Mouse (Mus musculus) midbrain, embryonic 13.5 days (tissue): ENCODE data around the gene Cwc22. TPM values are rescaled to one million over a fixed set of nuclear protein-coding genes. Genes with fewer than 3 reads are reported as not detected.

Experiments used
- ATAC-seq: fragments of 200-750 bp; cut with Nextera tagmentation; 2 replicates; pipeline ENCODE4 v1.8.0; 2017; ENCODE audit warnings: mild to moderate bottlenecking, moderate TSS enrichment, moderate library complexity
- H3K27ac ChIP-seq: fragments of 300-500 bp; sonication (generic); 2 replicates; pipeline ENCODE4 v1.5.1; 2015; ENCODE audit warnings: inconsistent platforms, mild to moderate bottlenecking, moderate library complexity
- H3K27me3 ChIP-seq: fragments of 300-500 bp; sonication (generic); 2 replicates; pipeline ENCODE4 v1.6.1; 2015; ENCODE audit warnings: mild to moderate bottlenecking, inconsistent platforms
- H3K36me3 ChIP-seq: fragments of 300-500 bp; sonication (generic); 2 replicates; pipeline ENCODE4 v1.6.1; 2015; ENCODE audit warnings: mild to moderate bottlenecking, inconsistent platforms
- H3K4me1 ChIP-seq: fragments of 300-500 bp; sonication (generic); replicated peaks from 2 replicates; pipeline ENCODE4 v1.6.1; 2015; ENCODE audit warnings: inconsistent platforms
- H3K4me2 ChIP-seq: fragments of 300-500 bp; sonication (generic); replicated peaks from 2 replicates; pipeline ENCODE4 v1.6.1; 2015; ENCODE audit warnings: moderate library complexity, mild to moderate bottlenecking, inconsistent platforms
- H3K4me3 ChIP-seq: fragments of 300-500 bp; sonication (generic); replicated peaks from 2 replicates; pipeline ENCODE4 v1.5.1; 2015; ENCODE audit warnings: mild to moderate bottlenecking, inconsistent platforms
- H3K9ac ChIP-seq: fragments of 300-500 bp; sonication (generic); replicated peaks from 2 replicates; pipeline ENCODE4 v1.6.1; 2015; ENCODE audit warnings: mild to moderate bottlenecking, inconsistent platforms
- H3K9me3 ChIP-seq: fragments of 300-500 bp; sonication (generic); 2 replicates; pipeline ENCODE4 v1.6.1; 2016; ENCODE audit warnings: mild to moderate bottlenecking, inconsistent platforms
- WGBS: fragments of 180-500 bp; shearing (Covaris S2); methylation state at CpG from one replicate; pipeline ENCODE4 v1.1.7; 2015; 5-methylcytosine and 5-hydroxymethylcytosine counted together
- polyA plus RNA-seq: library from polyadenylated mRNA; unstranded; fragments of >200 nt; fragmentation: Nextera tagmentation; extraction: Ambion mirVana; gene quantifications from 2 replicates; pipeline ENCODE4 v1.2.1, GENCODE M21; 2015

Cwc22 gene
- polyA plus RNA-seq, 1 experiment from 2014 or later, result 26.7 TPM

DNA sequence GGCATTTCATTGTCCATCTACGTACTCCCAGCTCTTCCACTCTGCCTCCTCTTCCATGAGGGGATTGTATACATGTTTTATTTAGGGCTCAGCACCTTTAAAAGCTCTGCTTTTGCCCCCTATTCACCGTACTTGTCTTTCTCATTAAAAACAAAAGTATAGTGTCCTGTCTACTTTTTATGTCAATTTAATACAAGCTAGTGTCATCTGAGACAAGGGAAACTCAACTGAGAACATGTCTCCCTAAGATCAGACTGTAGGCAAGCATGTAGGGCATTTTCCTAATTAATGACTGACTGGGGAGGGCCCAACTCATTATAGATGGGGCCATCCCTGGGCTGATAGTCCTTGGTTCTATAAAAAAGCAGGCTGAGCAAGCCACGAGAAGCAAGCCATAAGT is 8.4 kb downstream of the Cwc22 start:
- H3K27ac ChIP-seq, result no peak overlapping the region
- H3K9me3 ChIP-seq, result no peaks in the 10 kb centered on the region
- H3K36me3 ChIP-seq, result peaks cover 35% of the 10 kb centered on the region
- WGBS, result 85% methylated on average over 3 of the region's 3 CpGs
- no peak overlapping the region for H3K9ac ChIP-seq
- H3K4me1 ChIP-seq, result no peaks in the 10 kb centered on the region
- no peak overlapping the region for H3K4me2 ChIP-seq
- no peak for ATAC-seq
- H3K27me3 ChIP-seq, result no peaks in the 10 kb centered on the region
- no peak overlapping the region for H3K4me3 ChIP-seq

DNA sequence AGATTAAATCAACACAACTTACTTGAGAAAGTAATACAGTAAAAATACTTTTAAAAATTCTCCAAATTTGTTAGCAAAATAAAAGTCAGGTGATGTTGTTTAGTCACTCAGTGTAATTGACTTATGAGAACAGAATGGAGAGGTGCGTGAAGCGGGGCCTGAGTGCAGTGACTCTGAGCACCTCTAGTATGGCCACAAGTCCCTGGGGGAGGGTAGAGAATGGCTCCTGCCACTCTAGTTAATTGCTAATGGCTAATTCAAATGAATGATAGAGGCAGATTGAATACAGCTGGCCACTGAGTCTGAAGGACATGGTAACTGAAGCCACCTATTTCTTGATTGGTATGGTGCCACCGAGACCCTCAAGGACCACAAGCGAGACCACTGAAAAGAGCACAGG is 12.0 kb downstream of the Cwc22 start:
- H3K27ac ChIP-seq, result no peak overlapping the region
- H3K36me3 ChIP-seq, result peaks cover 65% of the 10 kb centered on the region
- no peaks in the 10 kb centered on the region for H3K4me1 ChIP-seq
- no peak overlapping the region for H3K4me2 ChIP-seq
- H3K4me3 ChIP-seq, result no peak overlapping the region
- no peak for ATAC-seq
- no peaks in the 10 kb centered on the region for H3K9me3 ChIP-seq
- 86% methylated on average over 4 of the region's 4 CpGs for WGBS
- H3K9ac ChIP-seq, result no peak overlapping the region
- no peaks in the 10 kb centered on the region for H3K27me3 ChIP-seq

DNA sequence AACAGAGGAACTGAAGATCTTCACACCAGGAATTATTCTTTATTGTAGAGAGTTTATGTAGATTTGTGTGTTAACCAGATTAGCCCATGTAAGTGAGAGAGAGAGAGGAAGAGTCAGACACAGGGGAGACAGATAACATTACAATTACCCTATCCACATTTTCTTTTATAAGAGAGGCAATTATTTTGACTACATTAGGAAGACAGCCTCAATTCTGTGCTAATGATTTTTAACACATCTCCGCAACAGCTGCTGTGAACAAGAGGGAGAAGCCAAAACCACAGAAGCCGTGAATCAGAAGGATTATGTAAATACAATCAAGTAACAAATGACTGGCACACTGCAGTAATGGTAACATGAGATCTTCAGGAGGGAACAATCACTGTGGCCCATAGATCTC is 12.5 kb downstream of the Cwc22 start:
- Histone ChIP-seq H3K4me1 (no peaks in the 10 kb centered on the region), H3K9ac (no peak overlapping the region), H3K36me3 (peaks cover 70% of the 10 kb centered on the region), H3K4me3 (no peak overlapping the region), H3K4me2 (no peak overlapping the region), H3K27ac (no peak overlapping the region), H3K27me3 (no peaks in the 10 kb centered on the region), H3K9me3 (no peaks in the 10 kb centered on the region)
- whole genome bisulfite sequencing, result 57% methylated on average over 2 of the region's 2 CpGs
- no peak for ATAC-seq

GRCm38 (mm10) chr2:77931958-77932357 is 14.2 kb downstream of the Cwc22 start:
- Histone ChIP-seq H3K9ac (no peak overlapping the region), H3K27me3 (no peaks in the 10 kb centered on the region), H3K4me1 (no peaks in the 10 kb centered on the region), H3K36me3 (peaks cover 86% of the 10 kb centered on the region), H3K27ac (no peak overlapping the region), H3K4me2 (no peak overlapping the region), H3K4me3 (no peak overlapping the region), H3K9me3 (no peaks in the 10 kb centered on the region)
- whole genome bisulfite sequencing, result 97% methylated on average over 1 of the region's 1 CpGs
- ATAC-seq, result no peak

- H3K9ac ChIP-seq, result no peak overlapping the region
- no peak overlapping the region for H3K4me2 ChIP-seq
- no peak overlapping the region for H3K27ac ChIP-seq
- H3K27me3 ChIP-seq, result no peaks in the 10 kb centered on the region
- no peaks in the 10 kb centered on the region for H3K9me3 ChIP-seq
- H3K36me3 ChIP-seq, result peaks cover 77% of the 10 kb centered on the region
- no peak overlapping the region for H3K4me3 ChIP-seq
- H3K4me1 ChIP-seq, result no peaks in the 10 kb centered on the region
- no peak for ATAC-seq
- 98% methylated on average over 10 of the region's 10 CpGs for WGBS
These were observed 17.8 kb downstream of the Cwc22 start for GRCm38 (mm10) chr2:77928352-77928751.

DNA sequence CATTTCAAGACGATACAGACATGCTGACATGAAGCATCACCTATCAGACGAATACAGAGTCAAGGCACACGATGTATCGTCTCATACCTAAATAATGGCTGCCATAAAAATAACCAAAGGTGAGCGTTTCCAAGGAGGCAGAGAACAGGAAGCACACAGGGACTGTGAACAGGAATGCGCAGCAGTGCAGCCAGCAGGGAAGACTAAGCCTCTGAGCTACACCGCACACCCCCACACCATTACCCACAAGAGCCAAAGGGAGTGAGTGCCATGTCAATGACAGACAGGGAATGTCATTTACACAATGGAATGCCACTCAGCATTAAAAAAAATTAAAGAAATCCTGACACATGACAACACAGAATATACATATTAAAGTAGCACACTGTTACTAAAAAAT is 19.7 kb downstream of the Cwc22 start:
- WGBS, result 92% methylated on average over 7 of the region's 7 CpGs
- Histone ChIP-seq H3K27me3 (no peaks in the 10 kb centered on the region), H3K36me3 (peaks cover 71% of the 10 kb centered on the region), H3K9me3 (no peaks in the 10 kb centered on the region), H3K9ac (no peak overlapping the region), H3K27ac (no peak overlapping the region), H3K4me3 (no peak overlapping the region), H3K4me2 (no peak overlapping the region), H3K4me1 (no peaks in the 10 kb centered on the region)
- no peak for ATAC-seq

DNA sequence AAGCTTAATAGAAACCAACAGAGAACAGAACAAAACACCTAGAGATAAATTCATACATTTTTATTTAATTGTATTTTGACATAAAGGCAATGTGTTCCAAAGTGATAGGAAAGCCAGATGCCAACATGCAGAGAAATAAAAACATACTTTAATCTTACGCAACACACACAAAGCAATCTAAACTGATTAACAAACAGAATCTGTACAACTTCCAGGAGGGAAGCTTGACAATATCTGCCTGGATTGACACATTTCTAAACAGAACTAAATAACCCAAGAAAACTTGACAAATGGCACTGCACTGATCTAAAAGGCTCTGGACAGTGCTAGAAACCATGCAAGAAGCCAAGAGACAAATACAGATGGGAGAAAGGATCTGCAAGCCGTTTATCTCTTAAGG is 20.2 kb downstream of the Cwc22 start:
- H3K4me3 ChIP-seq, result no peak overlapping the region
- no peaks in the 10 kb centered on the region for H3K4me1 ChIP-seq
- 92% methylated on average over 2 of the region's 2 CpGs for WGBS
- no peak overlapping the region for H3K27ac ChIP-seq
- H3K36me3 ChIP-seq, result peaks cover 71% of the 10 kb centered on the region
- no peak for ATAC-seq
- H3K4me2 ChIP-seq, result no peak overlapping the region
- H3K27me3 ChIP-seq, result no peaks in the 10 kb centered on the region
- no peak overlapping the region for H3K9ac ChIP-seq
- no peaks in the 10 kb centered on the region for H3K9me3 ChIP-seq

DNA sequence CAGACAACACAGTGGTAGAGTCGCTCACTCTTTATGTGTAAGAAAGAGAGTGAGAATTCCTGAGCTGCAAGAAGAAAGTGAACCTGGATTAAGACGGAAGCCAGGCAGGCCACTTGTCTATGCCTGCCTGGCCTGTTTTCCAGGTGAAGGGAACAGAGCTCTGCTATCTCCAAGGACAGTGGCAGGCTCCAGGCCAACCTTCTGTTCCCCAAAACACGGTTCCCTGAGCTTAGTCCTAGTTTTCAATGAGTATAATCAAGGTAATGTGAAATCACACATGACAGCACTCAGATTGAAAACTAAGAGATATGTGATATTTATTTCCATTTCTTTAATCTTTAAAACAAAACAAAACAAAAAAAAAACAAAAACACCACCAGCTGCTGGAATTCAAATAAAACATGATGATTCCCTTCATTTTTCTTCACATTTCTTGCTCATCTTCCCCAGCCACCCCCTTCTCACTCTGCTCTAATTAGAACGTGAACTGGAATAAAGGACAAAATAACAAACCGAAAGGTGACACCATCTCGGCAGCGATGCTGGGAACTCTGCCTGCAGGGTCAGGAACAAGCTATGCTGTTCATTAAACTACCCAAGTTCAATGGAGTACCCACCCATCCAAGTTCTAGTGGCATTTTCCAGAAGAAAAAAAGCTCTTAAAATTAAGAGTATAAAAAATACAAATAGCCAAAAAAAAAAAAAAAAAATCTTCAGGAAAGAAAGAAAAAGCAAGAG is 20.8 kb downstream of the Cwc22 start:
- 88% methylated on average over 7 of the region's 7 CpGs for WGBS
- Histone ChIP-seq H3K27me3 (no peaks in the 10 kb centered on the region), H3K36me3 (peaks cover 72% of the 10 kb centered on the region), H3K9ac (no peak overlapping the region), H3K4me2 (no peak overlapping the region), H3K27ac (no peak overlapping the region), H3K4me3 (no peak overlapping the region), H3K4me1 (no peaks in the 10 kb centered on the region), H3K9me3 (no peaks in the 10 kb centered on the region)
- ATAC-seq, result no peak

DNA sequence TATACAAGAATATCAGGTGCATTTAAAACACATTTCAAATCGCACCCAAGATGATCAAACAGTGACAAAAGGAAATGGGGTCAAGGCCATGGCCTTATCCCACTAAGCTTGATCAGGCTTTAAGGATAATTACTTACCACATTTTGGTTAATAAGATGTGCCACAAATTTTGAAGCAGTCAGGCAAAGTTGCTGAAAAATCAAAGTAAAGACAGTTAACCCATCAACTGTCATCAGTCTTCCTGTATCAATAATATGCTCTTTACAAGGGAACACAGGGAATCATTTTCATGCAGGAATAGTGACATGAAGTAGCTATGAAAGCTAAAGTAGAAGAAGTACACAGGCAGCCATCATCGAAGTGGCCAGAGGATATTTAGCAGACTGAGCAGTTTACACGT is 22.2 kb downstream of the Cwc22 start:
- peaks cover 66% of the 10 kb centered on the region for H3K36me3 ChIP-seq
- no peaks in the 10 kb centered on the region for H3K27me3 ChIP-seq

DNA sequence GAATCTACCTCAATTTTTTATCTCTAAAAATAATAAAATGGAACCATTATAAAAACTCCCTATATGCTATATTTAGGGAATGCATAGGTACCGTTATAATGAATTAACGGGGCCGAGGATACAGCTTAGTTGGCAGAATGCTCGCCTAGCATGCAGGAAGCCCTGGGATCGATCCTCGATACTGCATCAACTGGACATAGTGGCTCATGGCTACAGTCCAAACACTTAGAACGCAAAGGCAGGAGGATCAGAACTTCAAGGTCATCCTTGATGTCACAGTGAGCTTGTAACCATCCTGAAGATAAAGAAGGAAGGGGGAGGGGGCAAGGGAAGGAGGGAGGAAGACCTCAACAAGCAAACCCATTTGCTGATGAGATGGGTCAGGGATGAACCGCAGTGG is 23.0 kb downstream of the Cwc22 start:
- no peaks in the 10 kb centered on the region for H3K4me1 ChIP-seq
- H3K36me3 ChIP-seq, result peaks cover 57% of the 10 kb centered on the region
- H3K27ac ChIP-seq, result no peak overlapping the region
- H3K4me2 ChIP-seq, result no peak overlapping the region
- H3K4me3 ChIP-seq, result no peak overlapping the region
- no peak overlapping the region for H3K9ac ChIP-seq
- 96% methylated on average over 8 of the region's 8 CpGs for WGBS
- no peaks in the 10 kb centered on the region for H3K9me3 ChIP-seq
- no peak for ATAC-seq
- H3K27me3 ChIP-seq, result no peaks in the 10 kb centered on the region

More for the DNA sequence above, 22.2 kb downstream of the Cwc22 start:
- Histone ChIP-seq H3K4me1 (no peaks in the 10 kb centered on the region), H3K27ac (no peak overlapping the region), H3K4me3 (no peak overlapping the region), H3K4me2 (no peak overlapping the region), H3K9me3 (no peaks in the 10 kb centered on the region), H3K9ac (no peak overlapping the region)
- 97% methylated on average over 3 of the region's 3 CpGs for WGBS
- no peak for ATAC-seq

DNA sequence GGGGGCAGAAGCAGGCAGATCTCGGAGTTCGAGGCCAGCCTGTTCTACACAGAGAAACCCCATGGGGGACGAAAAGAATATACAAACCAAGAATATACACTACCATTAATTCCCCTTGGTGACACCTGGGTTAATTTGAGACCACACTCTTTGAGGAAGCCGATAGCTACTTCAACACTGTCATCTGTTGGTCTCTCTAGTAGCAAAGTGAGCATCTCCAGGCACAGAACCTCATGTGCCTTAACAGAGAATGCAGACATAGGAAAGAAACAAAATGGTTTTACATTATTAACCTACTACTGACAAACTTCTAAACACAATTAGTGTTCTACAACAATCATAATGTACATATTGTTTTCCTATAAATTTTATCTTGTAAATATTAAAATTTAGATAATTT is 24.9 kb downstream of the Cwc22 start:
- no peaks in the 10 kb centered on the region for H3K9me3 ChIP-seq
- no peak overlapping the region for H3K4me2 ChIP-seq
- H3K4me1 ChIP-seq, result no peaks in the 10 kb centered on the region
- no peaks in the 10 kb centered on the region for H3K27me3 ChIP-seq
- ATAC-seq, result no peak
- WGBS, result 84% methylated on average over 4 of the region's 4 CpGs
- H3K27ac ChIP-seq, result no peak overlapping the region
- H3K36me3 ChIP-seq, result peaks cover 56% of the 10 kb centered on the region
- no peak overlapping the region for H3K9ac ChIP-seq
- no peak overlapping the region for H3K4me3 ChIP-seq

DNA sequence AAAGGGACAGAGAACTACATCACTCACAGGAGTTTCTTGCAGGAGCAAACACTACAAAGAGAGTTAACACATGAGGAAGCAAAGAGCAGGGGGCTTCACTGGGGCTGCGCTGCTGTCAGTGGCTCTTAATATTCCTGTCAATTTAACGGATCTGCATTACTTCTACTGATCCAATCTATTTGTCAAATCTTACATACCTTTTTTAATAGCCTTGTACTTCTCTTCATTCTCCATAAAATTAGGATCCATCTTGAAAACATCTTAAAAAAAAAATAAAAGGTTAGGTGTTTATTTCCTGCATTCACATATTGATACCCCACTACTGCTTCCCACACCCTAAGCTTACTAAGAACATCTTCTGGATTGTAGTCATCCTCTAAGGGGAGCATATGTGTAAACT is 25.6 kb downstream of the Cwc22 start:
- Histone ChIP-seq H3K4me1 (no peaks in the 10 kb centered on the region), H3K4me2 (no peak overlapping the region), H3K4me3 (no peak overlapping the region), H3K27ac (no peak overlapping the region), H3K9ac (no peak overlapping the region), H3K36me3 (peaks cover 56% of the 10 kb centered on the region), H3K9me3 (no peaks in the 10 kb centered on the region), H3K27me3 (no peaks in the 10 kb centered on the region)
- 99% methylated on average over 2 of the region's 2 CpGs for WGBS
- no peak for ATAC-seq

DNA sequence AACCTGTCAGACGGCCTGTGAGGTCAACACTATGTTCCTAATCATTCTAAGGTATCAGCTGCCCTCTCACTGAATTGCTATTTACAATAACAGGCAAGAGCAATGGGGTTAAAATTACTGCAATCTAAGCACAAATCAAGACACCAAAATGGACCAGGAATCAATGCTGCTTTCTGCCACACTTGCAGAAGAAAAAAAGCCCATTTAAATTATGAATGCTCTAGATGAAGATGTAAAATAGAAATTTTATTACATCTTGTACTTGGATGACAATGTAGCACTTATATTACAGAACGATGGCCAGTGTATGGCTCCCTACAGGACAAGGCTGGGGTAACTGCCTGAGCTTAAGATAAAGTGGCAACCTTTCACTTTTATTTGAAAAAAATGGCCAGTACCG is 27.7 kb downstream of the Cwc22 start:
- Histone ChIP-seq H3K27me3 (no peaks in the 10 kb centered on the region), H3K9me3 (no peaks in the 10 kb centered on the region), H3K27ac (no peak overlapping the region), H3K4me1 (no peaks in the 10 kb centered on the region), H3K4me2 (no peak overlapping the region), H3K4me3 (no peak overlapping the region), H3K9ac (no peak overlapping the region), H3K36me3 (peaks cover 61% of the 10 kb centered on the region)
- ATAC-seq, result no peak
- 87% methylated on average over 3 of the region's 3 CpGs for WGBS
